Mouse (Mus musculus) left cerebral cortex, adult 8-10 months (tissue): ENCODE measurements at regions not wholly inside any gene's neighbourhood (a gene's known extent, or its start where the extent isn't known, plus 50 kb on each side); places are given as distances from the start of the nearest gene placed in this dataset.

Experiments
- DNase-seq, 2 experiments: peaks; one replicate each; pipeline ENCODE4 v3.0.0; 2022; ENCODE audit warnings: low spot score in 2 of 2

- DNase-seq, result no peak
These were observed 52.0 kb upstream of the 4930432M17Rik start for GRCm38 (mm10) chr3:121618561-121618960.

- no peak for DNase-seq
These were observed 52.4 kb upstream of the 4930432M17Rik start for GRCm38 (mm10) chr3:121618161-121618560.

GRCm38 (mm10) chr3:121617351-121617750 lies 53.2 kb upstream of the 4930432M17Rik start:
- DNase-seq, result no peak

- DNase-seq, result no peak
These were observed 54.5 kb upstream of the 4930432M17Rik start for GRCm38 (mm10) chr3:121616075-121616474.

GRCm38 (mm10) chr3:121614741-121615140 lies 55.8 kb upstream of the 4930432M17Rik start:
- no peak for DNase-seq

- no peak for DNase-seq
These were observed 57.3 kb upstream of the 4930432M17Rik start for GRCm38 (mm10) chr3:121613224-121613623.

GRCm38 (mm10) chr3:121609845-121610244 lies 60.7 kb upstream of the 4930432M17Rik start:
- no peak for DNase-seq

- no peak for DNase-seq
These were observed 61.5 kb upstream of the 4930432M17Rik start for GRCm38 (mm10) chr3:121609090-121609489.

- DNase-seq, result no peak
These were observed 65.8 kb upstream of the 4930432M17Rik start for GRCm38 (mm10) chr3:121604737-121605136.

- DNase-seq, result peak in 1 of 2 experiments; percentile 33
These were observed 66.5 kb upstream of the 4930432M17Rik start for GRCm38 (mm10) chr3:121604081-121604480.

GRCm38 (mm10) chr3:121602826-121603370 lies 67.7 kb upstream of the 4930432M17Rik start:
- DNase-seq, result no peak

- DNase-seq, result no peak
These were observed 68.4 kb upstream of the 4930432M17Rik start for GRCm38 (mm10) chr3:121602082-121602561.

GRCm38 (mm10) chr3:121600841-121601240 lies 68.6 kb upstream of the Slc44a3 start:
- DNase-seq, result no peak

GRCm38 (mm10) chr3:121600388-121600787 lies 68.2 kb upstream of the Slc44a3 start:
- DNase-seq, result no peak

GRCm38 (mm10) chr3:121597988-121598387 lies 65.8 kb upstream of the Slc44a3 start:
- no peak for DNase-seq

- DNase-seq, result no peak
These were observed 65.0 kb upstream of the Slc44a3 start for GRCm38 (mm10) chr3:121597203-121597602.

- no peak for DNase-seq
These were observed 62.4 kb upstream of the Slc44a3 start for GRCm38 (mm10) chr3:121594580-121594979.

- DNase-seq, result no peak
These were observed 61.5 kb upstream of the Slc44a3 start for GRCm38 (mm10) chr3:121593598-121594117.

- no peak for DNase-seq
These were observed 60.9 kb upstream of the Slc44a3 start for GRCm38 (mm10) chr3:121593143-121593542.

- DNase-seq, result no peak
These were observed 57.3 kb upstream of the Slc44a3 start for GRCm38 (mm10) chr3:121589494-121589885.

GRCm38 (mm10) chr3:121588737-121589493 lies 56.7 kb upstream of the Slc44a3 start:
- no peak for DNase-seq

GRCm38 (mm10) chr3:121585306-121585705 lies 53.1 kb upstream of the Slc44a3 start:
- DNase-seq, result no peak

- DNase-seq, result no peak
These were observed 52.5 kb upstream of the Slc44a3 start for GRCm38 (mm10) chr3:121584736-121585151.
